Mouse (Mus musculus): ENCODE measurements around the gene Lrrc58.

The Lrrc58 gene

DNA sequence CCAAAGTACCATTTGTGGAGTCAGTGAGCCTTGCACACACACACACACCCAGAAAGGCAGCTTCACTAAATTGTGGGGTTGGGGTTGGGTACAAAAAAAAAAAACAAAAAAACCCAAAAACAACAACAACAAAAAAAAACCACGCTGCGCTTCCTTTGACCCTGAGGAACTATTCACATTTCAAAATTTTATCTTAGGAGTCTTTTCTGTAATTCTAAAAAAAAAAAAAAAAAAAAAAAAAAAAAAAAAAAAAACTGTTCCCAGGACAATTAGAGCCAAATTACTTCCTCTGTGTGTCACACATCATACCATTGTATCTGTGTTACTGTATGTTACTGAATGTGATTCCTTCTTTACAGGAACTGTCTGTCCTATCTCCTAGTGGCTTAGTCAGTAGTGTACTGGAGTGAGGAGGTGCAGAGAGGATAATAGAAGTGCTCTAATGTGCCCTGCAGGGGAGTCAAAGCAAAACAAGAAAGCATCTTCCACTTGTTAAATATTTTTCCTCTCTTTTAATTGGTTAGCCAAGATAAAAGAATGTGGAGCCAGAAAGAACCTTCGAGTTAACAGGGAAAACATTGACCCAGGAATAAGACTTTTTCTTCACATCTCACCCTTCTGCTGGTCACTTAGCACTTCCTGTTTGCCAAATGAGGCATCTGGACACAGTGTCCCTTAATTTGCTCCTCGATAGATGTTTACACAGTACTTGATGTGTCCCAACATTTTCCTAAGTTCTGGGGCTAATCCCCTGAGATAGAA lies 1.5 kb downstream of the Lrrc58 start:
- peak; percentile 15 for DNase-seq

DNA sequence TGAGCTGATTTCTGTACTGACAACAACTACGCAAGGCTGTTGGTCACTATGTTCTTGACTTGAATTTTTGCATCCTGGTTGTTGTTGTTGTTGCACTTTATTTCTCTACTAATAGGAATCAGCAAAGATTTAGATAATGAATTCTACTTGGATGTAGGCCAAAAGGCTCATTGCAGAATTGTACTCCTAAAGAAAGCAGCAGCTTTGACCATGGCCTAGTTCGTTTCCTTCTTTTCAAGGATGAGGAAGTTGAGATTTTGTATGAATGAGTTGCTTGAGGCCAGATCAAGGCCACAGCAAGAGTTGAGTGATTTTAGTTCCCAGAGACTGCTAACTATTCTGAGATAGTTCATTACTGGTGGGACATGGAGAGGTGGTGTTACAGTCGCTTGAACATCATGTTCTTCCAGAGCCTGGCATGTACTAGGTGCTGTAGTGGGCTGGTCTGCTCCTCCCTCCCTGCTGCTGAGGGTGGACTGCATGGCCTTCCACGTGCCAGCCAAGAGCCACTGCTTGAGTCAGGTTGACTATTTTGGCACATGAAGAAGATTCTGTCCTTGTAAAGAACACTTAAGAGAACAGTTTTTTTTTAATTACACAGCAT lies 3.0 kb downstream of the Lrrc58 start:
- DNase-seq: peak; percentile 71

DNA sequence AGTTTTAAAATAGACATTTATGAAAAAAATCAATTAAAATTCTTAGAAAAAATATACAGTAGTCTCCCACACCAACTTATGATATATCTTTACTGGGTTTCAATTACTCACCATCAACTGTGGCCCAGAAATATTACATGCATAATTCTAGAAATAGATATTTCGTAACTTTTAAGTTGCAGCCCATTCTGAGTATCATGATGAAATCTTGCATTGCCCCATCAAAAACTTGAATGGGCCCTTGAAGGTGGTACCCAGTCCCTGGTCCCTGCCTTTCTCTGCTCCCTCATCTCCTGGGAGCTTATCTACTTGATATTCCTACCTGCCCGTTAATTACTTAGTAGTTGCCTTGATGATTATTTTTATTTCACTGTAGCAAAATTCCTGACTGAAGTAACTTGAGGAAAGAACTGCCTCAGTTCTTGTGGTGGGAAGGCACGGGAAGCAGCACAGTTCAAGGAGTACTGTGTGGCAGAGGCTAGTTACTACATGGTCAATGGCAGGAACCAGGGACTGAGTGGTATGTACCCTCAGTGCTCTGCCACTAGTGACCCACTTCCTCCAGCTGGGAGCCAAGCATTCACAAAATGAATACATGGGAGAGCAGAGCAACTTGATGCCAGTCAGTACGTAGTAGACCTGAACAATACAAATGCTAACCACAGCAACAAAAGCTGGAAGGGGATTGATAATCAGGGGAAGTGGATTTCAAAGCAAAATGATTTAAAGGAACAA lies 6.5 kb downstream of the Lrrc58 start:
- DNase-seq: no peak

DNA sequence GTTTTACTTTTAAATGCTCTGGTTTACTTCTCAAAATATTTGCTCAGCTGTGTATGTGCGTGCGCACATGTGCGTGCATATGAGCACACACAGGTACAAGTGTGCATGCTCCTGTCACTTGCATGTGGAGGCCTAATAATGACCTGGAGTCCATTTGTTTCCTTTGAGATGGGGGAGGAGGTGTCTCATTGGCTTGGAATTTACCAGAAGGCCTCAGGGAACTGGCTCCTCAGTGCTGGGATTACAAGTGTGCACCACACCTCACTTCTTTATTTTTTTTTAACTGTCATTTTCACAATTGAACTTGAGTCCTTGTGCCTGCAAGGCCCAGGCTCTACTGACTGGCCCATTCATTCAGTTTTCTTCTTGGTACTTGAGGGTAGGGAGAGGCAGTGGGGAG lies 9.2 kb downstream of the Lrrc58 start:
- DNase-seq: no peak

DNA sequence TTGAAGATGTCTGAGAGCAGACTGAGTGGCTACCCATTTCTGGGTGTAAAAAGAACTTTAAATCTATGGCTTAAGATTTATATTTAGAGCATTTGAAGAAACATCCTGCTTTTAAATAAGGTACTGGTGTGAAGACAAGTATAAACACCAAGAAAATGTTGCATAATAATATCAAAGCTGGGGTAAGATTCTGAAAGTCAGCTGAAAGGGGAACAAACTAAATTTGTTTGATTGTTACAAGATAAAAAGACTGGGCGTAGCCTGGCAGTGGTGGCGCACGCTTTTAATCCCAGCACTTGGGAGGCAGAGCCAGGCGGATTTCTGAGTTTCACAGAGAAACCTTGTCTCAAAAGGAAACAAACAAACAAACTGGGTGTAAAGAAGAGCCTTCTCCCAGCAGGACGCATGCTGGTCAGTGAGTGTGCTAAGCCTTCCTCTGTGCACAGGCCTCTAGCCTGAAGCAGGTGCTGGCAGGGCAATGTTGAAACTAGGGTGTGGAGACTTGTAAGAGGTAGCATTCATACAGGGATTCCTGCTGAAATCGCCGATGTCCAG lies 10.8 kb downstream of the Lrrc58 start:
- DNase-seq: no peak

DNA sequence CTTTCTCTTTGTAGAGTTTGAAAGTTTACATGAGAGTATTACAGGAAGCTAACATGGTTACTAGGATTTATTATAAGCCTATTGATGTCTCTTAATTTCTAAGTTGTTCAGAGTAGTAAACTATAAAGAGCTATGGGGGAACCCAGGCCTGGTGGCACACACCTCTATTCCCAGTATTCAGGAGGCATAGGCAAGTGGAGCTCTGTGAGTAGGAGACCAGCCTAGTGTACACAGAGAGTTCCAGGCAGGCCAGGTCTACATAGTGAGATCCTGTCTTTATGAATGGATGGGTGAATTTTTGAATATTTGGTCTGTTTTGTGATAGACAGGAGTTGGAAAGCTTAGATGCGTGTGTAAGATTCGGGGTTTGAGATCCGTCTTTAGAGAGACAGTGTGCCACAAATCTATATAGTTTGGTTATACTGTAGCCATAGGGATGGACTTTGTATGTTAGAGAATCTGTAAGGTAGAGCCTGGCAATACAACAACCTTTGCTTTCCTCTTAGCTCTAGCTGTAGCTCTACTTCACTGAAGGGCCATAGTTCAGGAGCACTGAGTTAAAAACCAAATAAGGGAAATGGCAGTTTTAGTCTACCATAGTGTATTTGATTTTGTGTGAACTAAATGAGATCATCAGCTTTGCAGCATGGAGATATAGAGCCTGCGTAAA lies 11.7 kb downstream of the Lrrc58 start:
- no peak for DNase-seq

DNA sequence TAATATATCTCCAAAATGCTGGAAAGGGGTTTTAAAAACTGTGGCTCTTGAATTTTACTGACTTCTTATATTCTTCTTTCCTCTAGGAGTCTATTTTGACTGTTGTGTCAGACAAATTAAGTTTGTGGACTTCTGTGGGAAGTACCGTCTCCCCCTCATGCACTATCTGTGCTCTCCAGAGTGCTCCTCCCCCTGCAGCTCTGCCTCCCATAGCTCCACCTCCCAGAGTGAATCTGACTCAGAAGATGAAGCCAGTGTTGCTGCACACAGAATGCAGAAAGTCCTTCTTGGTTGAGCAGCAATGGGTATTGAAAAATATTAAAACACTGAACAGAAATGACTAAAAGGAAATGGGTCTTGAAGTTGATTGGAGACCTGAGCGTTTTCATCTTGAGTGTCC lies 13.0 kb downstream of the Lrrc58 start:
- DNase-seq: no peak

DNA sequence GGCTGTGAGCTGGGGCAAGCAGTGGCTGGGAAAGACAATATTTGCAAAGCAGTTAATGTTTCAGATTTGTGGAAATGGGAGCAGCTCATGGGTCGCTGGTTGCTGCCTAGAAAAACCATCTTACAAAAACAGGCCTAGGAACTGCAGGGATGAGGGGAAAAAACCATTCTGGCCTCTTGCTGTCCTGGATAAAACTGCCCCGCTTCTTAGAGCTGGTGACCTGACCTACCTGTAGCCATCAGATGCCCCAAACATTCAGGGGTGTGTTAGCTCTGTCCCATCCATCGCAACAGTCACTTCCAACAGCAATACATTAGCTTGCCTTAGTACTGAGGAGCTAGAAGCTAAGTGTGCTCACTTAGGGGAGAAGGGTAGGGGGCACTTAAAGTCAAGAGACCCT lies 20.8 kb downstream of the Lrrc58 start:
- no peak for DNase-seq

DNA sequence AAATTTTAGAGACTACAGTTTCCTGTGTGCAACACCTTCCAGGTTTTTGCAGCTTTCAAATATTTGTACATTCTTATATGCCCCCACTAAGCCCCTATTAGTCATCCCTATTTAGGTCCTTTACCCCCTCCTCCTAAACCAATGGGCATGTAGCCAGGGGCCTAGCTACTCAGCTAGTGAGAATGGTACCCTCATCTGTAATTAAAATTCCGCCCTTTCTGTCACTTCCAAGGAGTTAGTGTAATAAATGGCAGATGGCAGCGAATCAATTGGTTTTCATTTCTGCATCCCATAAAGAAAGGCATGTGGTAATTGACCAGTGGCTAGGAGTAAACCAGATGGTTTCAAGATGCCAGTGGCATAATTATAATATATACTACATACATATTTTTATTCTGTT lies 24.5 kb downstream of the Lrrc58 start:
- no peak for DNase-seq

DNA sequence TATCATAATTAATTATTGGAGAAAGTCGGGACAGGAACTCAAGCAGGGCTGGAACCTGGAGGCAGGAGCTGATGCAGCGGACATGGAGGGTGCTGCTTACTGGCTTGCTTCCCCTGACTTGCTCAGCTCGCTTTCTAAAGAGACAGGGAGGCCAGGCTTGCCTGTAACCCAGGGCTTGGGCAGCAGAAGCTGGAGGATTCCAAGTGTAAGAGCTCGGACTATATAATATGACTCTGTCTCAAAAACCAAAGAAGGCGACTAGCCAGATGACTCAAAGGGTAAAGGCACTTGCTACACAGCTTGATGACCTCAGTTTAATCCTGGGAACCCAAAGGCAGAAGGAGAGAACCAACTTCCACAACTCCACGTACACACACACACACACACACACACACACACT lies 25.2 kb downstream of the Lrrc58 start:
- no peak for DNase-seq

DNA sequence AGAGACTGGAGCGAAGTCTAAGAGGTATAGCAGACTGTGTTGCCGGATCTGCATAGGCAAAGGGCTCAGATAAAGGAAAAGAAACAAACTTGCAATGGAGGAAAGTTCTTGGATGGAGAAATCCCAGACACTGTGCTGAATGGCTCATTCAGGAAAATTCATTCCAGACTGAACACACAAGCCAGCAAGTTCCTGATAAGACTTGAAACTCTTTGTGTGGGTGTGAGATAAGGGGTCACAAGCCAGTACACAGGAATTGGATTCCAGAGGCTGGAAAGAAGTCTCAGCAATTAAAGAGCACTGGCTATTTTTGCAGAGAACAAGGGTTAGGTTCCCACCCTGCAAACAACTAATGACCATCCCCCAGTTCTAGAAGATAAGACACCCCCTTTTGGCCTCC lies 25.8 kb downstream of the Lrrc58 start:
- no peak for DNase-seq

DNA sequence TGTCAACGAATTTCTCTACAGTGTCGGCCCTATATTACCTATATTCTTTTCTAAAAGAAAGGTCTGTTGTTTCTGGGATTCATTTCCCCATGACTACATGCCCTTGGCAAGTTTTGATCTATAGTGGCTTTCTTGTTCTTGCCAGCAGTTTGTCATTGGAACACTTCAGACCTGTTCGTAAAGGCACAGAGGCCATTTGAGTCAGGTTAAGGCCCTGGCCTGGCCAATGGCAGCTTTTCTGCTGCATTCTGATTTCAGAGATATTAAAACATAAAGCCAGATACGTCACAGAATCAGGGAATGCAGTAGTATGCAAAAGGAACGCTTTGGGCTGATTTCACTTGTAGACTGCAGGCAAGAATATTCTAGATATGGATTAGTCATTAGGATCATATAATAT lies 30.6 kb downstream of the Lrrc58 start:
- no peak for DNase-seq

DNA sequence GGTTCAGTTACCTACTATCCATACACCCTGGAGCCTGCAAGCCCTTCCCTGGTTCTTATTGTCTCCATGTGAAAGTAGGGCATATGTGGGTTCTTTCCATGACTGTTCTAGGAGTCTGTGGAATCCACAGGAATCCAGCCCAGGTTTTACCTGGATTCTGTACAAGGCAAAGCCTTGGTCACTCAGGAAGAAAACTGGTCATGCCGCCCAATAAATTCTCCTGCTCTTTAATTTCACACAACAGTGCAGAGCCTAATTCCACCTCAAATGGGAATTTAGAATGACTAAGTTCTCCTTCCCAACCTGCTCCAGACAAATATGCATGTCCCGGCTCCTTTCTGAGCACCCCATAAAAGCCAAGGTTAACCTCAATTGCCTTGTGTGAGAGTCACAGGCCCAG lies 31.2 kb downstream of the Lrrc58 start:
- peak; percentile 34 for DNase-seq

DNA sequence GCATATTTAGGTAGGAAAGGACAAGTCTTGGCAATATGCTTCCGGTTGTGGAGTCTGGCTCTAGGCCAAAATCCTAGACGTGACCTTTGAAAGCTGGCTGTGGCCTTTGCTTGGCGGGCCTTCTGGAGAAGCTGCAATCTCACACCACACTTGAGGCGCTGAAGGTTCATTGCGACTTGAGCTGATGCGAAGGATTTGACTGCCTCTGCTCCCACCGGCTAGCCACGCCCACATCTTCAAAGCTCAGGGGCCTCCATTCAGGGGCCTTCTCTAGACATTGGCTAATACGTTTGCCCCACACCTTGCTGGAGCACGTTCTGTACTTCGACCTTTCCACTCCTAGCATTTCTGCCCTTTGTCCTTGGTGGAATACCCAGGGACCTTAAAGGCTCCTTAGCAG lies 33.1 kb downstream of the Lrrc58 start:
- DNase-seq: peak; percentile 56

DNA sequence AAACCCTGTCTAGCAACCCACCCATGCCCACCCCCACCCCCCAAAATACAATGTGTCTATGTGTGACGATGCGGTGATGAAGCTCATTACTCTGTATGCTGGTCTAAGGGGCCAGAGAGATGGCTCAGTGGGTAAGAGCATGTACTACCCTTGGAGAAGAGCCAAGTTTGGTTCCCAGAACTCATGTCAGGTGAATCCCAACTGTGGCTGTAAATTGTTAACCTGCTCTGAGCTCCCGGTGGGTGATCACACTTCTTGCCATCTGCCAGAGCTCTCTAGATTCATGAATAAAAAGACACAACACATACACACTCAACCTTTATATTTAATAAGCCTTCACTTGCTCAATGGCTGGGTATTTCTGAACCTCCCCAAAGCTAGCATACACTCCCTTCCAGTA lies 38.3 kb downstream of the Lrrc58 start:
- DNase-seq: peak; percentile 26

DNA sequence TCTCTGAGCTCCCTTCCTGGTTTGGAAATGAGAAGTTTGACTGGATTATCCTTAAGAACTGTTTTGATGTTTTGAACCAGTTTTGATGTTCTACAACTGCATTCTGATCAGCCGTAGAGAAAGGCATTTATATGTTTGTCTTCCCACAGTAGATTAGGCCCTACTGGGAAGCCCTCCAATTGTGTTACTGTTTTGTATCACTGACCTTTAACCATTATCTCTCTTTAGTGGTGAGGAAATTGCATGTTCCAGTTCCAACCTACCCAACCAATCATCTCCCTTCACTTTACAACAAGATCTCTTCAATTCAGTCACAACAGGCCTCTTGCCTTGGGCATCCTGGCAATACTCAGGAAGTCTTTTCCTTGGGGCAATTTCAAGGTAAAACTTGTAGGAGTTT lies 42.9 kb downstream of the Lrrc58 start:
- no peak for DNase-seq

DNA sequence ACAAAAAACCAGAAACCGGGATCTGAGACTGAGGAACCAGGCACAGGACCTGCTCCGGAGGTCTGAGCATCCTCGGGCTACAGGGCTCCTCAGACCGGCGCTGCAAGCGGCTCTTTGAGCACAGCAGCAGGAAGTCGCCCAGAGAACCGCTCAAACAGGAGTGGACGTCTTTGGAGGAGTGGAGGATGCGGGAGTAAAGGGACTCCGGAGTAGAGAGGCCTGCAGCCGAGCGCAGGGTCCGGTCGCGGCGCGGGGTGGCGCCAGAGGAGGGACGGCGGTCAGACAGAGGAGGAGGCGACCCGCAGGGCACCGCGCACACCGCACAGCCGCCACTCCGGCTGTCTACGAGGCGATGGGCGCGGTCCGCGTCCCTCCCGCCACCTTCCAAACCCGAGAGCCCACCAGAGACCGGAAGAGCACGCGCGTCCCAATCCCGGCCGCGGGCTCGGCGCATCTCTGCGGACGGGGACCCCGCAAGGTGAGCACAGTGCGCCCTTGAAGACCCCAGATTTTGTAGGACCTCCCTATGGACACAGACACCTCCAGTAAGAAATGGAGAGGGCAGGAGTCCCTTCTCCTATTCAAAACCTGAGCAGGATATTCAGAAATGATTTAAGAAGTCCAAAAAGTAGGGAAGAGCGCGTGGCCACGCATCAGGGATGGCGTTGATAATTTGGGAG lies 48.1 kb downstream of the Lrrc58 start, which contains the start of gene Gpr156:
TSS of gene Gpr156 (plus strand) at position 359 of the 680 bp plus-strand sequence.
- DNase-seq: peak; percentile 43

DNA sequence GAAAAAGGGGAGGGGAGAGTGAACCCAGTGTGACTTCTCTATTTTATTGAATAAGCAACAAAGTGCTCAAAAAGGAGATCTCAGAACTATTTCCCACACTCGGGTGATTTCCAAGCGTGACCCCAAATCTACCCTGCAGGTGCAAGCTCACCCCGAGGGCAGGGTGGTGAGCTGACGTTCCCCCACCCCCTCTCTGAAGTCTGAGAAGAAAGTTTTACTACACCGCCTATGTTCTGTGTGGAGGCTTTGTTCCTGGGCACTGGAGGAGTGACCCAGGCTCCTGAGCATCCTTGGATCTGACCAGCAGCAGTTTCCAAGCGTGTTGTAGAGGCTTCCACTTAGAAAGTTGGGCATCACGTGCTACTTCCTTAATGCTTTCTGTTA lies 48.6 kb downstream of the Lrrc58 start:
- no peak for DNase-seq

DNA sequence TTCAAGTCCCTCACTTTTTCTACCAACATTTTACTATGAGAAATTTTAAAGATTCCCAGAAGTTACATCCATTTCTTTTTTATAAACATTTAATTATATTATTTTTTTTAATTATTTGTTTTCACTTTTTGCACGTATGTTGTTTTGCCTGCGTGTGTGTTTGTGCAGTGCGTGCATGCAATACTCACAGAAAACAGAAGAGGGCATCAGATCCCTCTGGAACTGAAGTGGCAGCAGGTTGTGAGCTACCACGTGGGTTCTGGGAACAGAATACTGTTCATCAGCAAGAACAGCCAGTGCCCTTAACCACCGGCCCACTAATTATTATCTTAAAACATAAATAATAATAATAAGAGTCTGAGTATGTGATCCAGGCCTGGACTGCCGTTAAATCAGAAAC lies 50.8 kb downstream of the Lrrc58 start:
- DNase-seq: no peak

DNA sequence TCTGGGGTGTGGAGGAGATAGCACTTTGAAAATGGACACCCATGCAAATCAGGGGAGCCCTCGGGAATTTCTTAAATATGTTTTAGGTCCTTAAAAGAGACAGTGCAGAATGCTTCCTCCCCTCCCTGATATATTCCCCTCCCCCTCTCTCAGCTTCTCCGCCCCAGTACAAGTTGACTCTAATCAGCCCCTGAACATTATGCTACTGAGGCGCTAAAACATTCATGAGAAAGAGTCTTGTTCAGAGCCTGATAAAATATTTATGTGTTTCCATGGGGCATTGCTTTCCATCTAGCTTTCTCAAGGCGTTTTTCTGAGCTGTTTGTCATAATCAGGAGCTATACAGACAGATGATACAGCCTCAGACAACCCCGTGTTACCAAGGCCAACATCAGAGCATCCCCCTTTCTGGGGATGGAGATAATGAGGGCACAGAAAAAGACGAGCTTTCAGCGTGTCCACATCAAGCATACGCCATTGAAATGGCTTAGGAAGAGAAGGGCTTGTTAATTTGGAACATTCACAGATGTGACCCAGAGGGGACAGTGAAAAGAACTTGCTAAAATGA lies 52.7 kb downstream of the Lrrc58 start:
- DNase-seq: no peak

DNA sequence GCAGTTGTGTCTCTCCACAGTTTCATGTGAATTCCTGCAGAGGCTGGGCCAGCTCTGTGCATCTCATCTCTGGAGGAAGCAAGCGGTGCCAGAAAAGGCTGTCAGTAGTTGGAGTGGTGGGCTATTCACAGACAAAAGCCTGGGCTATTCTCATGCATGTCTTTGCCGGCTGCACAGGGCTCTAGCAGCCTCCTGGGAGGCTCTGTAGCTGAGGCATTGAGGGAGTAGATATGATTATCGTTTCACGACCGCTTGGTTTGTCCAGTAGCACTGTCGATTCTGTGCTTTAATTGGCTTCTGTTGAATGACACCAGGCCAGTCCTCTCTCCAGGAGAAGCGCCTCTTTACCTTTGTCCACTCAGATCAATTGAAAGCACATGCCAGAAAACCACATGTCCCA lies 57.9 kb downstream of the Lrrc58 start:
- no peak for DNase-seq

DNA sequence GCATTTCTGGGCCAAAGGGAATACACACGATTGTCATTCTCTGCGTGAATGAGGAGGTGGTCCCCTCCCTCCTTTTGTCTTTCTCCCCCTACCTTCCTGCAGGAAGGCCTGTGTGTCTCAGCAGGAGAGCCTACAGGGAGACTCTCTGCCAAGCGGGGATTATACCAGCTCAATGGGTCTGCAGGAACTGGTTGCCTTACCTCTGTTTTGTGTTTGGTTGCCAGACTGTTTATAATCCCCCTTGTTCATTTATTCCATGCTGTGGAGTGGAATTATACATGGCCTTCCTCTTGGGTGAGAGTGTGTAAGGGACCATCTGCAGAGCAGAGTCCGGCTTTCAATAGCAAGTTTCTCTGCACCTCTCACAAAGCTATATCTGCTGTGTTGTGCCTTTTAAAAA lies 58.9 kb downstream of the Lrrc58 start:
- no peak for DNase-seq
